Mouse (Mus musculus): ENCODE measurements at regions not wholly inside any gene's neighbourhood (a gene's known extent, or its start where the extent isn't known, plus 50 kb on each side); places are given as distances from the start of the nearest gene placed in this dataset.

DNA sequence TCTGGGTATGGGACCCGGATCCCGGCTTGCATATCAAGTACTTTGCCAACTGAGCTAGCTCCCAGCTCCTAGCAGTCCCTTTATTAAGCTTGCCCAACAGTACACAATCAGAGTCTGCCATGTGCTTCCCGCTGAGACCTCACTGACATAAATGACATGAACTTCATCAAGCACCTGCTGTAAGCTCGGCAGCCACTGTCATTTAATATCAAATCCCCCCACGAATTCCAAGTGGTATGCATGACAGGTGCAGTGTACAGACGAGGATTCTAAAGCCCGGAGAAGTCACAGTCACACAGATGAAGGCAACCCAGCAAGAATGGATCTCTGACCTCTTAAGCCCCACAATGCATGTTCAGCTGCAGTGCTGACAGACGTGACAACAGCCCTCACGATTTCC is 257.3 kb downstream of the Rybp start:
- 44% methylated on average over 9 of the region's 9 CpGs for WGBS
- peaks cover 10% of the 10 kb centered on the region; the same call in 1 of the 2 replicates for H3K4me1 ChIP-seq
- H3K27ac ChIP-seq (replicated peaks) = no peak overlapping the region
- no peak overlapping the region for H3K4me2 ChIP-seq
- H3K4me3 ChIP-seq (replicated peaks) = no peak overlapping the region
- peaks cover 8% of the 10 kb centered on the region for H3K27me3 ChIP-seq (replicated peaks)
- no peaks in the 10 kb centered on the region for H3K36me3 ChIP-seq
- ATAC-seq (ENCODE audit: low FRiP score) = no peak
- no peaks in the 10 kb centered on the region for H3K9me3 ChIP-seq (replicated peaks)
- no peak overlapping the region for H3K9ac ChIP-seq (replicated peaks)

DNA sequence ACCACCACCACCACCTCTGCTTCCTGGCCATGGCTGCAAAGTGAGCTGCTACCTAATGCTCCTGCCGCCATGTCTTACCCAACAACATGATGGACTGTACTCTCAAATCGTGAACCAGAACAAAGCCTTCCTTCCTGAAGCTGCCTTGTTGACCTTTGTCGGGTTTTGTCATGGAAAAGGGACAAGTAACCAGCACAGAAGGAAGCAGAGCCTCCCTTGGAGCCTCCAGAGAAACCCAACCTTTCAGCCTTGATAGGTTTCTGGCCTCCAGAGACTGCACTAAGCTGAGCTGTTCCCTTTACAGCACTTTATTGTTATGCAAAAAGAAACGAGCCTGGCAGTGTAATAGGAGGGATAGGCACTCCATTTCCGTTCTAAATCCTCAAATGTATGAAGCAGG is 259.8 kb downstream of the Rybp start:
- Histone ChIP-seq H3K36me3 (no peaks in the 10 kb centered on the region), H3K9ac (replicated peaks) (no peak overlapping the region), H3K27me3 (replicated peaks) (peaks cover 8% of the 10 kb centered on the region), H3K4me3 (replicated peaks) (no peak overlapping the region), H3K4me1 (peaks cover 6% of the 10 kb centered on the region; the same call in 1 of the 2 replicates), H3K9me3 (replicated peaks) (no peaks in the 10 kb centered on the region), H3K27ac (replicated peaks) (no peak overlapping the region), H3K4me2 (no peak overlapping the region)
- no peak for ATAC-seq (ENCODE audit: low FRiP score)
- 35% methylated on average over 5 of the region's 5 CpGs for WGBS

DNA sequence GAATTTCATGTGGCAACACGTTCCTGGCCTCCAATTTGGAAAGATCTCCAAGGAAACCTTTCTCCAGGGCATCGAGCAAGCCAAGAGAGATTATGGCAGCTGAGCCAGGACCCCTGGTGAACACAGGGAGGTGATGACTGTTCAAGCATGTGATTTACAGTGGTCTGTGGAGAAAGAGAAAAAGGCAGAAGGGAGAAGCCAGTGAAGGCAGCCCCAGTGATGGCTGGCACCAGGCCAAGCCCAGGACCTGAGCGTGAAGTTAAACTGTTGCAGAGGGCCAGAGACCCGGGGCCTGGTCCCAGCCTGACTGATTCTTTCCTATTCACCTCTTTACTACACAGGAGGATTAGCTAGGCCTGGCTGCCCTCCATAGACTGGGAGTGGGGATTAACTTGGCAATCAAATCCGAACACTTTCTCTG is 261.7 kb downstream of the Rybp start:
- no peaks in the 10 kb centered on the region for H3K9me3 ChIP-seq (replicated peaks)
- peaks cover 27% of the 10 kb centered on the region for H3K27me3 ChIP-seq (replicated peaks)
- WGBS = 28% methylated on average over 5 of the region's 5 CpGs
- peaks cover 6% of the 10 kb centered on the region; the same call in 1 of the 2 replicates for H3K4me1 ChIP-seq
- ATAC-seq (ENCODE audit: low FRiP score) = no peak
- no peaks in the 10 kb centered on the region for H3K36me3 ChIP-seq
- no peak overlapping the region for H3K4me2 ChIP-seq
- no peak overlapping the region for H3K9ac ChIP-seq (replicated peaks)
- H3K27ac ChIP-seq (replicated peaks) = no peak overlapping the region
- no peak overlapping the region for H3K4me3 ChIP-seq (replicated peaks)

DNA sequence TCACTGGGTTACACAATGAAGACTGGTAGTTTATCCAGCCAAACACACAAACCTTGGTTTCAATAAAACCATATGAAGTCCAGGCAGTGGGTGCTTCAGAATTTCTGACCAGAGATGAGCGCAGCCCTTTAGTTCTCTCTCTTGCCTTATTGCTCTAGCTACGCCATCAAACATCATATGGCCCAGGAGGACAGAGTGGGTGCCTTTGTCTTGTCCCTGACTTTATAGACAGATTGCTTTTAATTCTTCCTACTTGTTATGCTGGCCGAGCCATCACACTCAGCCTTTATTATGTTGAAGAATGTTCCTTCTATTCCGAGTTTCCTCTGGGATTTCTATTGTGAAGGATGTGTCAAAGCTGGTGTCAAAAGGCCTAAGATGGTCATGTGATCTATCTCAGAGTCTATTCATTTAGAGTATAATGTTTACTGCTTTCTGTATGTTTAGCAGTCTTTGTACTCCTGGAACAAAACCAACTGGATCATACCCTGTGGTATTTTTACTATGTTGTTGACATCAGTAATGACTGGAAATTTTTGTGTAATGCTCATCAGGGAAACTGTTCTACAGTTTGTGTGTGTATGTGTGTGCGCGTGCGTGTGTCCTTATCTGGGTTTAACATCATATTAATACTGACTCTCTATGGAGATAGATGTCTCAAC is 263.7 kb downstream of the Rybp start:
- peaks cover 6% of the 10 kb centered on the region; the same call in 1 of the 2 replicates for H3K4me1 ChIP-seq
- no peak overlapping the region for H3K4me2 ChIP-seq
- no peaks in the 10 kb centered on the region for H3K36me3 ChIP-seq
- H3K27ac ChIP-seq (replicated peaks) = no peak overlapping the region
- H3K9ac ChIP-seq (replicated peaks) = no peak overlapping the region
- H3K9me3 ChIP-seq (replicated peaks) = no peaks in the 10 kb centered on the region
- no peak for ATAC-seq (ENCODE audit: low FRiP score)
- H3K4me3 ChIP-seq (replicated peaks) = no peak overlapping the region
- peaks cover 38% of the 10 kb centered on the region for H3K27me3 ChIP-seq (replicated peaks)
- 66% methylated on average over 7 of the region's 7 CpGs for WGBS

DNA sequence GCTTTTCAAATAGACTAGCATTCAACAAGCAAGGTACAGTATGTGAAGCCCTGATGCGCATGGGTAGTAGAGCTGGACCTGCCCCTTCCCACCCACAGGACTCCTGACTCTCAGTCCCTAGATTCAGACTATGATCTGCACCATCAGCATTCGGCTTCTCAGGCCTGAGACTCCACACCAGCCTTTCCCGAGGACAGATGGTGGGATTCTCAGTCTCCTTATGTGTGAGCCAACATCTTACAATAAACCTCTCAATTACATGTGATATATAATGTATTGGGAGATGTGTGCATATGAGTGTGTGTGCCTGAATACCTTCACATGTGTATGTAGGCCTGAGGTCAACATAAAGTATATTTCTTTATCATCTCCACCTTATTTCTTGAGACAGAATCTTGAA is 268.3 kb downstream of the Rybp start:
- Histone ChIP-seq H3K9me3 (replicated peaks) (no peaks in the 10 kb centered on the region), H3K9ac (replicated peaks) (no peak overlapping the region), H3K4me1 (peaks cover 5% of the 10 kb centered on the region; the same call in 1 of the 2 replicates), H3K4me2 (no peak overlapping the region), H3K27ac (replicated peaks) (no peak overlapping the region), H3K4me3 (replicated peaks) (no peak overlapping the region), H3K36me3 (no peaks in the 10 kb centered on the region), H3K27me3 (replicated peaks) (peaks cover 61% of the 10 kb centered on the region)
- WGBS = 70% methylated on average over 3 of the region's 3 CpGs
- no peak for ATAC-seq (ENCODE audit: low FRiP score)

GRCm38 (mm10) chr6:100013949-100014348 is 273.3 kb downstream of the Rybp start:
- no peak overlapping the region for H3K9ac ChIP-seq (replicated peaks)
- 22% methylated on average over 6 of the region's 6 CpGs for WGBS
- H3K9me3 ChIP-seq (replicated peaks) = no peaks in the 10 kb centered on the region
- no peak overlapping the region for H3K27ac ChIP-seq (replicated peaks)
- peak; percentile 48; the same call in 1 of the 2 replicates for ATAC-seq (ENCODE audit: low FRiP score)
- H3K27me3 ChIP-seq (replicated peaks) = peaks cover 54% of the 10 kb centered on the region
- no peak overlapping the region for H3K4me3 ChIP-seq (replicated peaks)
- H3K4me2 ChIP-seq = no peak overlapping the region
- H3K36me3 ChIP-seq = no peaks in the 10 kb centered on the region
- H3K4me1 ChIP-seq = peaks cover 35% of the 10 kb centered on the region

DNA sequence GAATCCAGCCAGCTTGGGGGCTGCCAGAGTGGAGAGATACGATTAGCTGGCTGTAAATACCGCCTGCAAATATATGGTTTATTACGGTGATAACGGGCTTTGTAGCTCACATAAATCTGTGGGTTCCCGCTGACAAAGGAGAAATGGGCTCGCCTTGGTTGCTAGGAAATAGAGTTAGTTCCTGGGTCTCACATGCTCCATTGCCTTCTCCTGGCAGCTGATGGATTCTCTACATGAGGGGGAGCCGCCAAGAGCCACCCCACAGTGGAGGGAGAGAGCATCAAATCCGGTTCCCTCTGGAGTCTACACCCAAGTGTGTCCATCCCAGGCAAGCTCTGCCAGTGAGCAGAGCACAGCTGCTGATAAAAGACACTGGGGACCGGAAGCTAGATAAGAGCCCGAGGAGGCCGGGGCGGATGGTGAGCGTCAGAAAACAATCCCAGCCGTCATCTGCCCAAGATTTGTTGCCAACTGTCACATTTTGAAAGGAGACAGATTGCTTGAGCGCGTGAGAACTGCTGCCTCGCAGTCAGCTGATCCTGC is 275.7 kb downstream of the Rybp start:
- no peak overlapping the region; the same call in 1 of the 2 replicates for H3K4me3 ChIP-seq (replicated peaks)
- WGBS = 3% methylated on average over 17 of the region's 17 CpGs

GRCm38 (mm10) chr6:100010954-100011481 is 276.3 kb downstream of the Rybp start:
- Histone ChIP-seq H3K4me1 (peaks cover 35% of the 10 kb centered on the region), H3K4me3 (replicated peaks) (no peak overlapping the region), H3K9me3 (replicated peaks) (no peaks in the 10 kb centered on the region), H3K27me3 (replicated peaks) (peaks cover 50% of the 10 kb centered on the region), H3K4me2 (peak overlapping the region; percentile 48), H3K36me3 (no peaks in the 10 kb centered on the region), H3K27ac (replicated peaks) (peak overlapping the region; percentile 76), H3K9ac (replicated peaks) (no peak overlapping the region)
- WGBS = 13% methylated on average over 9 of the region's 9 CpGs
- peak; percentile 46; the same call in 1 of the 2 replicates for ATAC-seq (ENCODE audit: low FRiP score)

More for the DNA sequence above, 275.7 kb downstream of the Rybp start:
- Histone ChIP-seq H3K4me2 (peak overlapping the region; percentile 48), H3K27ac (replicated peaks) (peak overlapping the region; percentile 76), H3K4me1 (peaks cover 35% of the 10 kb centered on the region), H3K36me3 (no peaks in the 10 kb centered on the region), H3K9me3 (replicated peaks) (no peaks in the 10 kb centered on the region), H3K9ac (replicated peaks) (no peak overlapping the region; the same call in 1 of the 2 replicates), H3K27me3 (replicated peaks) (peaks cover 51% of the 10 kb centered on the region)
- peak; percentile 81 for ATAC-seq (ENCODE audit: low FRiP score)

GRCm38 (mm10) chr6:99999711-100000365 is 273.6 kb upstream of the Prok2 start:
- no peak overlapping the region for H3K9ac ChIP-seq (replicated peaks)
- no peaks in the 10 kb centered on the region for H3K9me3 ChIP-seq (replicated peaks)
- 20% methylated on average over 13 of the region's 13 CpGs for WGBS
- H3K4me2 ChIP-seq = no peak overlapping the region
- H3K4me3 ChIP-seq (replicated peaks) = no peak overlapping the region
- peaks cover 24% of the 10 kb centered on the region for H3K4me1 ChIP-seq
- H3K27me3 ChIP-seq (replicated peaks) = peaks cover 50% of the 10 kb centered on the region
- no peak overlapping the region for H3K27ac ChIP-seq (replicated peaks)
- ATAC-seq (ENCODE audit: low FRiP score) = peak; percentile 48; the same call in 1 of the 2 replicates
- H3K36me3 ChIP-seq = no peaks in the 10 kb centered on the region

DNA sequence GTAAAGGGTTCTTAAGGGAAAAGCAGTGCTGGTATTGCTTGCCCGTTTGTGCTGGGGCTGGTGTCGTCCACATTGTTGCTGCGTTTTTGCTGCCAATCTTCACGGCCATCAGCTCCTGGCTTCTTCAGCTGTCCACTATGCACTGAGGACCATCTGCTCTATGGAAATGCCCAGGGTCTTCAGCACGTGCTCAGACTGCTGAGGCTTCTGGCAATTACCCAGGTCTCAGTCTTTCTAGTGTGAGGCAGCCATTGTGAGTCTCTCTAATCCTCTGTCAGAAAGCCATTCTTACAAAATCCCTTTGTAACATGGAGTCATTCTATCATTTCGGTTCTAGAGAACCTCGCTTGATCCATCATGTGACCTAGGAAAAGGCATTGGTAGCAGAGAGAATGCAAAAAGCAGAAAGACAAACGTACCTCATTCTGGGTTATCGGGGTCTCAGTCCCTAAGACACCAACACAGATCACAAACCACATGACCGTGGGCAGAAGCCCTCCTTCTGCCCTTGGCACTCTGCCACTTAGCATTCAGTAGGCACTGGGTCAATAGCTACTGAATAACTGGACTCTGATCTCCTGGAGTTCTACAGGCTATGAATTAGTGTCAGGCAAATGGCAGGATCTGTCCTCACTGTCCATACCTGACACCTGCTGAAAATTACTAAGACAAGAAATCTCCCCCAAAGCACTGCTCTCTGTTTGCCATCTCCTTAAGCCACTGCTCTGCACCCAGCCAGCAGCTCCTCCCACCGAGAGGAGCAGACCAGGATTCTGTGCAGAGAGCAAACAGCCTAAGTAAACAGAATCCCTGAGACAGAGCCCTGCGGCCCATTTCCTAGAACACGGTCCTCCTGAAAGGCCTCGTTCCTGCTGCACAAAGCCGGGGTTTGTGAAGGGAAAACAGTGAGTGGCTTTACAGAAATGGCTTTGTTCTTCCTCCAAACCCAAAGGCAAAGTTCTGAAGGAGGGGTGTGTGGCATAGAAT is 270.1 kb upstream of the Prok2 start:
- Histone ChIP-seq H3K36me3 (no peaks in the 10 kb centered on the region), H3K9ac (replicated peaks) (no peak overlapping the region), H3K27ac (replicated peaks) (no peak overlapping the region), H3K4me1 (peaks cover 28% of the 10 kb centered on the region), H3K4me2 (no peak overlapping the region), H3K4me3 (replicated peaks) (no peak overlapping the region), H3K27me3 (replicated peaks) (peaks cover 25% of the 10 kb centered on the region), H3K9me3 (replicated peaks) (no peaks in the 10 kb centered on the region)
- 44% methylated on average over 15 of the region's 15 CpGs for WGBS
- no peak for ATAC-seq (ENCODE audit: low FRiP score)

DNA sequence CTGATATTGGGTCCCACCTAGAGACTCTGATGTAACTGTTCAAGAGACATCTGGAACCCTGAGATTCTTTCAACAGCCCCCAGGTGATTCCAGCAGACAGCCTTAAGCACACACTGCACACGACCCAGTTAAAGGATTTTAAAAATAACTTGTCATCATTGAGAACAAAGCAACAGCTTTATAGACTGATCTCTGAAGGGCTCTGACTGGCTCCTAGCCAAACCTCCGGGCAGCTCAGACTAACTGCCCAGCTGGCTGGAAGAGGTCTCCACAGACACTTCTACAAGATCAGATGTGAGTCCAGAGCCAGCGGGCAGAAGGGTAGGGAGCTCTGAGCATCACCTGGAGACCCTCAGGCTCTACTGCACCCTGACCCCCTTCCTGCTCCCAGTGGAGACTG is 267.8 kb upstream of the Prok2 start:
- no peak overlapping the region for H3K27ac ChIP-seq (replicated peaks)
- 45% methylated on average over 3 of the region's 3 CpGs for whole genome bisulfite sequencing
- no peak for ATAC-seq (ENCODE audit: low FRiP score)
- H3K9ac ChIP-seq (replicated peaks) = no peak overlapping the region
- no peaks in the 10 kb centered on the region for H3K36me3 ChIP-seq
- peaks cover 22% of the 10 kb centered on the region for H3K4me1 ChIP-seq
- peaks cover 15% of the 10 kb centered on the region for H3K27me3 ChIP-seq (replicated peaks)
- no peaks in the 10 kb centered on the region for H3K9me3 ChIP-seq (replicated peaks)
- no peak overlapping the region for H3K4me2 ChIP-seq
- H3K4me3 ChIP-seq (replicated peaks) = no peak overlapping the region

Measured in neural tube, embryonic 15.5 days (tissue).